Comparison of ENCODE assay signal across 9 mouse cellular contexts in genomic region chr5:73129871-73130270, GRCm38 (mm10).
DNase-seq lines count a peak whose midpoint lies in the region; ATAC-seq lines count a peak whose summit lies in the region.
"Had no signal": no experiment of that assay in that cellular context is flagged by ENCODE, and none has a peak within 500 bp of the region (broad histone marks: within the 10 kb centered on the region; RNA-seq: fewer than 3 reads in every experiment).

No protein-coding gene starts in this region.

- no peaks in the 10 kb centered on the region for H3K9me3 ChIP-seq in embryonic facial prominence, embryonic 14.5 days (ENCODE audit: control insufficient read depth, low read length)
- H3K9me3 ChIP-seq in embryonic facial prominence, embryonic 10.5 days = no peaks in the 10 kb centered on the region
- H3K9me3 ChIP-seq: liver, embryonic 13.5 days had no signal

- peaks cover 4% of the 10 kb centered on the region; the same call in 1 of the 2 replicates for H3K36me3 ChIP-seq in embryonic facial prominence, embryonic 14.5 days (ENCODE audit: control insufficient read depth, insufficient read depth, low read length)
- H3K36me3 ChIP-seq in embryonic facial prominence, embryonic 10.5 days (replicated peaks) = peaks cover 51% of the 10 kb centered on the region

- DNase-seq in embryonic facial prominence, embryonic 14.5 days (ENCODE audit: low spot score) = peak; percentile 48
- DNase-seq in embryonic facial prominence, embryonic 10.5 days (ENCODE audit: low spot score) = no peak
- DNase-seq in right cerebral cortex, adult 18-20 months = peak; percentile 48
- DNase-seq in right cerebral cortex, postnatal 36 days (ENCODE audit: low spot score in 2 of 2) = no peak
- peak; percentile 28 to 44 for DNase-seq in left cerebral cortex, postnatal 25 days (ENCODE audit: low spot score in 2 of 2)
- peak; percentile 55 for DNase-seq in telencephalon, adult 2 months (ENCODE audit: low read depth, low spot score)
- no peak for DNase-seq in urinary bladder, postnatal 10 days (ENCODE audit: low spot score)
- no peak for DNase-seq in c-Kit-positive CD71-positive TER-119-positive erythroid progenitor cells, embryonic 14.5 days (ENCODE audit: low spot score)
- DNase-seq: liver, embryonic 13.5 days had no signal

- no peak overlapping the region for H3K9ac ChIP-seq in embryonic facial prominence, embryonic 14.5 days (ENCODE audit: low read depth, low read length)
- H3K9ac ChIP-seq: liver, embryonic 13.5 days had no signal

- 0 out of 2 replicates have a peak, but pooled peaks have one; percentile 33 for ATAC-seq in embryonic facial prominence, embryonic 14.5 days (ENCODE audit: low read depth)

- intact Hi-C loops in left cerebral cortex, postnatal 25 days (cut with DNase I) = loop anchor here (5.0 kb wide), 2 partner anchors 127 to 177 kb away; partner anchors contain the start of gene Fryl

- no peaks in the 10 kb centered on the region for H3K4me1 ChIP-seq in embryonic facial prominence, embryonic 14.5 days (ENCODE audit: control insufficient read depth, insufficient read depth, low read length)
- no peaks in the 10 kb centered on the region for H3K4me1 ChIP-seq in embryonic facial prominence, embryonic 10.5 days

- WGBS in embryonic facial prominence, embryonic 14.5 days = 72% methylated on average over 5 of the region's 5 CpGs
- 74% methylated on average over 5 of the region's 5 CpGs for WGBS in embryonic facial prominence, embryonic 10.5 days

- H3K4me2 ChIP-seq in embryonic facial prominence, embryonic 14.5 days (ENCODE audit: low read depth, low read length) = no peak overlapping the region
- H3K4me2 ChIP-seq: liver, embryonic 13.5 days had no signal

- H3K27ac ChIP-seq in embryonic facial prominence, embryonic 14.5 days (replicated peaks; ENCODE audit: low read depth, low read length) = no peak overlapping the region
- H3K27ac ChIP-seq in embryonic facial prominence, embryonic 10.5 days (replicated peaks) = no peak overlapping the region
- H3K27ac ChIP-seq: liver, embryonic 13.5 days had no signal

- no peaks in the 10 kb centered on the region for H3K27me3 ChIP-seq in embryonic facial prominence, embryonic 14.5 days (replicated peaks; ENCODE audit: control insufficient read depth, insufficient read depth, low read length)
- no peaks in the 10 kb centered on the region for H3K27me3 ChIP-seq in embryonic facial prominence, embryonic 10.5 days (replicated peaks; ENCODE audit: low read depth, poor library complexity, severe bottlenecking)
- H3K27me3 ChIP-seq: liver, embryonic 13.5 days had no signal

- H3K4me3 ChIP-seq in embryonic facial prominence, embryonic 14.5 days (ENCODE audit: low read depth, low read length) = no peak overlapping the region
- no peak overlapping the region for H3K4me3 ChIP-seq in embryonic facial prominence, embryonic 10.5 days
- H3K4me3 ChIP-seq: liver, embryonic 13.5 days had no signal

Comparison
In these comparisons a context has a peak if more than half of its experiments do, and no peak if none do; other contexts are left out.
1. DNase-seq: peak in embryonic facial prominence, embryonic 14.5 days (single experiment), right cerebral cortex, adult 18-20 months (single experiment), left cerebral cortex, postnatal 25 days (2 of 2) and telencephalon, adult 2 months (single experiment); none in embryonic facial prominence, embryonic 10.5 days (single experiment), right cerebral cortex, postnatal 36 days (0 of 2), urinary bladder, postnatal 10 days (single experiment) and c-Kit-positive CD71-positive TER-119-positive erythroid progenitor cells, embryonic 14.5 days (single experiment).